Mouse (Mus musculus) bone marrow, adult 2 months (tissue): Measurements from ENCODE around the gene 2310039H08Rik. TPM values are rescaled to one million over a fixed set of nuclear protein-coding genes. Genes with fewer than 3 reads are reported as not detected.

Experiments
- H3K27ac ChIP-seq: fragments of 200-500 bp; 2 replicates; pipeline ENCODE4 v1.5.1; 2012; ENCODE audit warnings: low read depth, mild to moderate bottlenecking, control low read depth, inconsistent platforms, low read length; ENCODE audit not compliant: control insufficient read depth, poor library complexity, insufficient read depth
- H3K4me1 ChIP-seq: fragments of 200-500 bp; 2 replicates; pipeline ENCODE4 v1.6.1; 2011; ENCODE audit warnings: low read length; ENCODE audit not compliant: control insufficient read depth, insufficient read depth
- H3K4me3 ChIP-seq: fragments of 200-500 bp; replicated peaks from 2 replicates; pipeline ENCODE3; 2011; ENCODE audit warnings: mild to moderate bottlenecking, low read depth, low read length, control low read depth; ENCODE audit not compliant: control insufficient read depth
- CTCF ChIP-seq: fragments of 200-500 bp; IDR thresholded peaks from 2 replicates; pipeline ENCODE4 v1.5.1; 2011; ENCODE audit warnings: low read length, control low read depth; ENCODE audit not compliant: control insufficient read depth, insufficient read depth
- POLR2A ChIP-seq: fragments of 200-500 bp; IDR thresholded peaks from 2 replicates; pipeline ENCODE4 v1.6.1; 2011; ENCODE audit warnings: low read depth, mild to moderate bottlenecking, control low read depth, low read length, borderline replicate concordance; ENCODE audit not compliant: control insufficient read depth
- WGBS: fragments of 180-500 bp; shearing (Covaris S2); methylation state at CpG from one replicate; pipeline ENCODE4 v1.1.7; 2018; 5-methylcytosine and 5-hydroxymethylcytosine counted together
- polyA plus RNA-seq: library from polyadenylated mRNA; stranded (reverse); fragments of >200 nt; gene quantifications from 2 replicates; pipeline ENCODE4 v1.2.4, GENCODE M21; 2011; ENCODE audit warnings: low replicate concordance; ENCODE audit not compliant: missing spikeins, insufficient read depth, insufficient read length

2310039H08Rik gene
- polyA plus RNA-seq, 1 experiment, result 18.3 TPM

DNA sequence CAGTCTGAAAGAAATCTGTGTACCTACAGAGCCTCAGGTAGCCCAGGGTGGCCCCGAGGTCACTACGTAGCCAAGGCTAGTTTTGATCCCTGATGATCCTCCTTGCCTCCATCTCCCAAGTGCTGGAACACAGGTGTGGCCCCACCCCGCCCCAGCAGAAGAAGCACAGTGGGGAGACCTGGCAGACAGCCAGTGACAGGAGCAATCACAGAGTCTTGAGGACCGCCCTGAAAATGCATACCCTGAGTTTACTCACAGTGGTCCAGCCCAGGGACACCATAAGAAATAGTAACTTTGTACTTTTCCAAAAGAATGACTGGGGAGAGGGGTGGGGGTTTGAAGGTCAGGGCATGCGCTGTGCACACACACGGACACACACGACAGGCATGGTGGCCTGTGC is 48.2 kb downstream of the 2310039H08Rik start:
- 84% methylated on average over 7 of the region's 7 CpGs for WGBS
- no peak for TF ChIP-seq POLR2A
- no peak for TF ChIP-seq CTCF
- Histone ChIP-seq H3K4me3 (no peak overlapping the region), H3K27ac (no peak overlapping the region), H3K4me1 (no peaks in the 10 kb centered on the region)

Other genes starting within 250 kb of the 2310039H08Rik start
- gene Cul9, start 226.2 kb upstream of the 2310039H08Rik start, polyA plus RNA-seq, result 11.1 and 14.9 TPM in 2 replicates
- gene Srf, start 216.5 kb upstream of the 2310039H08Rik start, polyA plus RNA-seq, result 14.6 and 17.4 TPM in 2 replicates
- 0.68 and 3.9 TPM in 2 replicates for gene Ptk7, start 143.1 kb upstream of the 2310039H08Rik start, polyA plus RNA-seq
- gene Klc4, start 126.6 kb upstream of the 2310039H08Rik start, polyA plus RNA-seq, result 6.6 and 11.9 TPM in 2 replicates
- gene Mrpl2, start 126.4 kb upstream of the 2310039H08Rik start, polyA plus RNA-seq, result 49.3 and 50.2 TPM in 2 replicates
- 9.1 and 12.5 TPM in 2 replicates for gene Cul7, start 122.3 kb upstream of the 2310039H08Rik start, polyA plus RNA-seq
- 10.3 and 23.3 TPM in 2 replicates for gene Rrp36, start 98.3 kb upstream of the 2310039H08Rik start, polyA plus RNA-seq
- gene Mea1, start 93.8 kb upstream of the 2310039H08Rik start, polyA plus RNA-seq, result 31.5 and 53.0 TPM in 2 replicates
- 37.6 and 41.7 TPM in 2 replicates for gene Klhdc3, start 91.7 kb upstream of the 2310039H08Rik start, polyA plus RNA-seq
- gene Ppp2r5d, start 67.5 kb upstream of the 2310039H08Rik start, polyA plus RNA-seq, result 23.7 and 47.1 TPM in 2 replicates
- gene Pex6, start 61.2 kb upstream of the 2310039H08Rik start, polyA plus RNA-seq, result 22.6 and 28.8 TPM in 2 replicates
- 2.9 and 3.0 TPM in 2 replicates for gene Gnmt, start 43.5 kb upstream of the 2310039H08Rik start, polyA plus RNA-seq
- 25.4 and 46.3 TPM in 2 replicates for gene Cnpy3, start 20.4 kb upstream of the 2310039H08Rik start, polyA plus RNA-seq
- 2.0 TPM in 1 of 2 replicates, not detected in the other for gene Ptcra, start 8.9 kb upstream of the 2310039H08Rik start, polyA plus RNA-seq
- 26.9 and 45.0 TPM in 2 replicates for gene Rpl7l1, start 10.0 kb downstream of the 2310039H08Rik start, polyA plus RNA-seq
- gene Bicral, start 85.8 kb downstream of the 2310039H08Rik start, polyA plus RNA-seq, result 3.7 and 16.0 TPM in 2 replicates
- gene Tbcc, start 118.0 kb downstream of the 2310039H08Rik start, polyA plus RNA-seq, result 11.8 and 24.5 TPM in 2 replicates
- gene Prph2, start 137.8 kb downstream of the 2310039H08Rik start, polyA plus RNA-seq, result not detected in 2 replicates
- 21.7 and 49.0 TPM in 2 replicates for gene Ubr2, start 237.9 kb downstream of the 2310039H08Rik start, polyA plus RNA-seq